Mouse (Mus musculus): ENCODE results near the gene Upk3a. TPM values are rescaled to one million over a fixed set of nuclear protein-coding genes. Genes with fewer than 3 reads are reported as not detected.

The Upk3a gene
- not detected for total RNA-seq (2023)

DNA sequence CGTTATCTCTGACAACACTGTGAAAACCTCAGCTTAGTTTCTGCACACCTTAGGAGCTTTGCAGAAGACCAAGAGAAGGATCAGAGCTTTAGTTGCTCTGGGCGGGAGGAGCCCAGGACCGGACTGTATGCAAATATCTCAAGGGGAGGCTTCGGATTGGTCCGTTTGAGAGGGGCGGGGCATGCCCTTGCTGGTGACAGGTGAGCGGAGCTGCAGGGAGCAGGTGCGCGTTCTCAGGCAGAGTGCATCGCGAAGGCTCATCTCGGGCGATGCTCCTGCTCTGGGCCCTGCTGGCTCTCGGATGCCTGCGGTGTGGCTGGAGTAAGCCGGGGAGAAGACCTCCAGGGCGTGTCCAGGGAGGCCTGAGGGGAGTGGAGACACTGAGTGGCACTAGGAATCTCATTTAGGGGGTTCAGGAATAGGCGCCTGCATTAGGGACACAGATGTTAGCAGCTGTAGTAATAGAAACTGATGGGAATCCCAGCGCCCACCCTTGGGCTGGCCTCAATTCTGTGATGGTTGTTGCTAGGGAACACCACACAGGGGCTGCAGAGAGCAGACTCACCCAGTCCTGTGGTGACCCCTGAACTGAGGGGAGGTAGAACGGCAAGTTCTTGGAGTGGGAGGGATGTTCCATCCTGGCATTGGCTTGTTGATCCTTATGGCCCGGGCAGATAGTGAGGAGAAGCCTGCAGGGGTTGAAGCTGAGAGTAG is at the start of gene Upk3a:
Gene Upk3a (plus strand): TSS at position 191 of the 714 bp plus-strand sequence.

DNA sequence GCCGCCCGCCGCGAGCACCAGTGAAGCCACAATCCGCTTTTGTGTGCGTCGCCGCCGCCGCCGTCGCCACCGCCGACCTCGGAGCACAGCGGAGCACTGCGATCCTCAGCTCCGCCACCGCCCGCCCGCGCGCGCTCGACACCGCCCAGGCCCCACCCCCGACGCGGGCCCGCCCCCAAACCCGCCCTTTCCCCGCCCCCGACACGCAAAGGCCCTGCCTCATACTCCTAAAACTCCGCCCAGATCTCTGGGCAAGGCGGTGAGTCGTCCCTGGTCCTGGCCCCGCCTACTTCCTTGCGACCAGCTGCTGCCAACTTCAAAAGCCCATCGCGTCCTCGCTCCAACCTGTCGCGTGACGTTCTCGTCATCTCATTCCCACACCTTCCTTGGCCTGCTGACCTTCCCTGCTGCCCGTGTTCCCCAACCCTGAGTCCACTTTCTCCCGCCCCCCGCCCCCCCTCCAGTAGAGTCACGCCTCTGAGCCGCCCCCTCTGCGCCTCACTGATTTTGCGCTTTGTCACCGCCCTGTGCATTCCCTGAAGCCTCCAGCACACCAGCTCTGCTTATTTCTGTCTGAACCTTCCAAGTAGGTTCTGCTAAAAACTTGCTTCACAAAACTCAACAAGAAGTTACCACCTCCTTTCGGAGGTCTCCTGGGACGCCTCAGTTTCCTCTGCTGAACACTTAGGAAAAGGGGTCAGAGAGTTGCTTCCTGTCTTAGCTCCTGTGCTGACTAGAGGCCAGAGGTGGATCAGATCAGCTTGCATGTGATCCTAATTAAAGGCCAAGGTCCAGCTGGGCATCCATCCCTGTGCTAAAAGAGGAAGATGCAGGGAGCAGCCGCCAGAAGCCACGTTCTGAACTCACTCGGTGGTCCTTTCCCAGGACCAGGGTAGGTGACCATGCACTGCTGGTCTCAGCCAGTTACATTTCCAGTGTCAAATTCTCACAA is 28.8 kb upstream of the Upk3a start, which contains the start of gene 5031439G07Rik:
Gene 5031439G07Rik (minus strand): TSS at position 678 of the 952 bp plus-strand sequence.

DNA sequence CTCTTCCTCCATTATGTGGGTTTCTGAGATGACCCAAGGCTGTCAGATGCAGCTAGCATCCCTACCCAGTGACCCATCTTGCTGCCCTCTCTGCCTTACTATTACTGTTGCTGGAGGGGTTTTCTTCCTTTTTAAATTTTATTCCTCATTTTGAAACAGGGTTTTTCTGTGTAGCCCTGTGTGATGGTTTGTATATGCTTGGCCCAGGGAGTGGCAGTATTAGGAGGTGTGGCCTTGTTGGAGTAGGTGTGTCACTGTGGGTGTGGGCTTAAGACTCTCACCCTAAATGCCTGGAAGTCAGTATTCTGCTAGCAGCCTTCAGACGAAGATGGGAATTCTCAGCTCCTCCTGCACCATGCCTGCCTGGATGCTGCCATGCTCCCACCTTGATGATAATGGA is 11.7 kb downstream of the Upk3a start, which contains the start of gene Fam118a:
Gene Fam118a (plus strand): TSS at position 301 of the 400 bp plus-strand sequence.

Other genes with a start within 250 kb of the Upk3a start
- gene Phf21b, start 161.1 kb upstream of the Upk3a start, total RNA-seq (2023) = 6.0 TPM
- 0.38 TPM for gene Gm29666, start 97.1 kb upstream of the Upk3a start, total RNA-seq (2023)
- gene Nup50, start 93.7 kb upstream of the Upk3a start, total RNA-seq (2023) = 83.7 TPM
- gene 5031439G07Rik, start 28.6 kb upstream of the Upk3a start, total RNA-seq (2023) = 28.0 TPM
- gene Fam118a, start 11.8 kb downstream of the Upk3a start, total RNA-seq (2023) = 152 TPM
- gene Smc1b, start 114.8 kb downstream of the Upk3a start, total RNA-seq (2023) = not detected
- not detected for gene Ribc2, start 114.9 kb downstream of the Upk3a start, total RNA-seq (2023)
- gene Fbln1, start 188.8 kb downstream of the Upk3a start, total RNA-seq (2023) = 1.5 TPM

Measured in CD4-positive naive resting alpha-beta T cell, adult 76 days (primary cell).